Mouse (Mus musculus): Measurements from ENCODE around the gene Jsrp1. TPM values are rescaled to one million over a fixed set of nuclear protein-coding genes. Genes with fewer than 3 reads are reported as not detected.

Jsrp1 gene
- total RNA-seq, 2 experiments from 2014 or later = not detected

DNA sequence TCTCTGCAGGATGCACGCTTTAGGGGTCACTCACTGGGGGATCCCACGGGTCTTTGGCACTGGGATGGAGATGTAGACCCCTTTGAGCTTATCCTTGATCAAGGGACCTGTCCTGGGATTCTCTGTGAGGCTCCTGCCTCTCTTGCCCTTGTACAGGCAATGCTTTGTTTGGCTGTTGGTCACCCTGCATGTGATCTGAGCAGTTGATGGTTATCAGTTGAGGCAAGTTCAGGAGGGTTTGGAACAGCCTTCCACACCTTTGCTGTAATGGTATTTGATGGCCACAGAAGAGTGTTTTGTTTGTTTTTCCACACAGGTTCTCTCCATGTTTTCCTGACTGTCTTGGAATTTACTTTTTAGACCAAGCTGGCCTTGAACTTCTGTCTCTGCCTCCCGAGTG, 51.5 kb downstream of the Jsrp1 start:
- ATAC-seq (replicated peaks; ENCODE audit: poor library complexity) = no peak

DNA sequence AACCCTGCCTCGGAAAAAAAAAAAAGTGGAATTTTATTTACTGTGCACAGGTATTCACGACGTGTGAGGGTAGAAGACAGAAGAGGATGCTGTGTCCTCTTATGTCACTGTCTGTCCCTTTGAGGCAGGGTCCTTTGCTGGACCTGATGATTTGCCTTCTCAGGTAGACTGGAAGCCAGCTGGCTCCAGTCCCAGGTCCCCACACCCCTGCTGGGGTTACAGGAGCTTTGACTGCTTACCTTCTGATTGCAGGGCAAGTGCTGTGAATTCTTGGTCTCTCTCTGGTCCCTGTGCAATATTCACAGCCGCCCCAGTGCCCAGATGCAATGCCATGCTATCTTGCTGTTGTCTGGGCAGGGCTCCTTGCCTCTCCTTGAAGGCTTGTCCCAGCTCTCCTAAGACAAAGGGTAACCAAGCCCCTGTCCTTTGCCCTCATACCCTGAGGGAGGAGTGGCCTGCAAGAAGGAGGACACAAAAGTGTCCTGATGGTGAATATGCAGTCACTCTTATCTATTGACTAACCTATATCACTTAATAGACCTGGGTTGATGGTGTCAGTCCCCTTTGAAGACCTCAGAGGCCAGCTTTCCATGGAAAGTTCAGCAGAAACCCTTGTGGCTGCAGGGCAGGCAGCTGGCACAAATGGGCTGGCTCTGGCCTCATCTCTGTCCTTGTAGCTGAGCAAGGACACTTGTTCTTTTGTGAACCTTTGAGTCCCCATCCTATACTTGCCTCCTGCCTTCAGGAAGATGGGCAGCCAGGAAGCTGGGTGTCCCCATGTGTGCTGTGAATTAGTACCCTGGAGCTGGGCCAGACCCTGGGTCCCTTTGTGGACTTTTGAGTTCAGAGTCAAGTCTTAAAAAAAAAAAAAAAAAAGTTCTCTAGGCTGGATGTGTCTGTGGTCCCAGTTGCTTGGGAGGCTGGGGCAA, 52.4 kb downstream of the Jsrp1 start:
- no peak for ATAC-seq (replicated peaks; ENCODE audit: poor library complexity)

DNA sequence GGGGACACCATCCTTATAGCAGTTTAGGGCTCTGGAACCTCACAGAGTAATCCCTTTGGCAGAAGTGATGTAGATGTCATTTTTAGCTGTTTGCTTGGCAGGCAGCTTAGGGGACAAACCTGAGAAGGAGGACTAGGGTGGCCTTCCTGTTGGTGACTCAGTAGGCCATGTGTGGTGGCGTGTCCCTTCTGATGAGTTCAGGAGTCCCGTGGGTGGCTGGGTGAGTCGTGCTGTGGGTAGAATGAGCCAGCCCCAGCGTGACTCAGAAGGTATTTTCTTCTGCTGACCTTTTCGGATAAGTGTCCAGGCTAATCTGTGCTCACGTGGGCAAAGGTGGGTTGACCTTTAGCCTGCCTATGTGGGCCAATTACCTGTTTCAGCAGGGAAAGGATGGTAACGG, 54.6 kb downstream of the Jsrp1 start:
- ATAC-seq (replicated peaks; ENCODE audit: poor library complexity) = no peak

Other genes with a start within 250 kb of the Jsrp1 start
- gene Klf16, start 236.2 kb downstream of the Jsrp1 start, total RNA-seq (2015) = 5.3 and 5.4 TPM in 2 replicates
- 4.3 and 6.0 TPM in 2 replicates for gene Klf16, start 236.2 kb downstream of the Jsrp1 start, total RNA-seq (2017)
- 59.7 and 79.8 TPM in 2 replicates for gene Abhd17a, start 223.2 kb downstream of the Jsrp1 start, total RNA-seq (2015)
- 20.5 and 29.4 TPM in 2 replicates for gene Abhd17a, start 223.2 kb downstream of the Jsrp1 start, total RNA-seq (2017)
- gene Scamp4, start 210.6 kb downstream of the Jsrp1 start, total RNA-seq (2015) = 25.9 and 27.2 TPM in 2 replicates
- gene Scamp4, start 210.6 kb downstream of the Jsrp1 start, total RNA-seq (2017) = 11.2 and 15.9 TPM in 2 replicates
- gene Adat3, start 210.6 kb downstream of the Jsrp1 start, total RNA-seq (2015) = 0.57 and 0.81 TPM in 2 replicates
- 0.08 TPM in 1 of 2 replicates, not detected in the other for gene Adat3, start 210.6 kb downstream of the Jsrp1 start, total RNA-seq (2017)
- 0.17 and 0.57 TPM in 2 replicates for gene Gm49322, start 207.5 kb downstream of the Jsrp1 start, total RNA-seq (2015)
- 0.61 TPM in 1 of 2 replicates, not detected in the other for gene Gm49322, start 207.5 kb downstream of the Jsrp1 start, total RNA-seq (2017)
- 39.1 and 43.1 TPM in 2 replicates for gene Csnk1g2, start 190.7 kb downstream of the Jsrp1 start, total RNA-seq (2015)
- 127 and 171 TPM in 2 replicates for gene Csnk1g2, start 190.7 kb downstream of the Jsrp1 start, total RNA-seq (2017)
- 10.5 and 13.2 TPM in 2 replicates for gene Btbd2, start 156.4 kb downstream of the Jsrp1 start, total RNA-seq (2015)
- 19.9 and 25.7 TPM in 2 replicates for gene Btbd2, start 156.4 kb downstream of the Jsrp1 start, total RNA-seq (2017)
- gene Mknk2, start 135.4 kb downstream of the Jsrp1 start, total RNA-seq (2015) = 40.1 and 46.2 TPM in 2 replicates
- gene Mknk2, start 135.4 kb downstream of the Jsrp1 start, total RNA-seq (2017) = 32.8 and 44.4 TPM in 2 replicates
- 26.4 and 31.9 TPM in 2 replicates for gene Mob3a, start 111.5 kb downstream of the Jsrp1 start, total RNA-seq (2015)
- 34.9 and 39.0 TPM in 2 replicates for gene Mob3a, start 111.5 kb downstream of the Jsrp1 start, total RNA-seq (2017)
- gene Izumo4, start 111.3 kb downstream of the Jsrp1 start, total RNA-seq (2015) = 7.0 and 13.6 TPM in 2 replicates
- gene Izumo4, start 111.3 kb downstream of the Jsrp1 start, total RNA-seq (2017) = 1.7 and 4.3 TPM in 2 replicates
- gene Ap3d1, start 71.2 kb downstream of the Jsrp1 start, total RNA-seq (2015) = 31.5 and 40.3 TPM in 2 replicates
- gene Ap3d1, start 71.2 kb downstream of the Jsrp1 start, total RNA-seq (2017) = 34.7 and 48.7 TPM in 2 replicates
- 29.2 and 34.8 TPM in 2 replicates for gene Dot1l, start 58.3 kb downstream of the Jsrp1 start, total RNA-seq (2015)
- gene Dot1l, start 58.3 kb downstream of the Jsrp1 start, total RNA-seq (2017) = 9.0 and 9.7 TPM in 2 replicates
- gene Sf3a2, start 15.3 kb downstream of the Jsrp1 start, total RNA-seq (2015) = 74.9 and 78.4 TPM in 2 replicates
- 11.5 and 19.0 TPM in 2 replicates for gene Sf3a2, start 15.3 kb downstream of the Jsrp1 start, total RNA-seq (2017)
- gene Plekhj1, start 14.9 kb downstream of the Jsrp1 start, total RNA-seq (2015) = 64.8 and 78.7 TPM in 2 replicates
- gene Plekhj1, start 14.9 kb downstream of the Jsrp1 start, total RNA-seq (2017) = 32.6 and 43.9 TPM in 2 replicates
- not detected in 2 replicates for gene Amh, start 8.3 kb downstream of the Jsrp1 start, total RNA-seq (2015)
- 0.14 TPM in 1 of 2 replicates, not detected in the other for gene Amh, start 8.3 kb downstream of the Jsrp1 start, total RNA-seq (2017)
- 1,168 and 1,276 TPM in 2 replicates for gene Oaz1, start 13.2 kb upstream of the Jsrp1 start, total RNA-seq (2015)
- gene Oaz1, start 13.2 kb upstream of the Jsrp1 start, total RNA-seq (2017) = 222 and 291 TPM in 2 replicates
- gene Lingo3, start 30.5 kb upstream of the Jsrp1 start, total RNA-seq (2015) = not detected in 2 replicates
- not detected in 2 replicates for gene Lingo3, start 30.5 kb upstream of the Jsrp1 start, total RNA-seq (2017)
- 125 and 137 TPM in 2 replicates for gene Lsm7, start 41.7 kb upstream of the Jsrp1 start, total RNA-seq (2015)
- gene Lsm7, start 41.7 kb upstream of the Jsrp1 start, total RNA-seq (2017) = 307 and 354 TPM in 2 replicates
- 17.7 and 18.2 TPM in 2 replicates for gene Sppl2b, start 41.8 kb upstream of the Jsrp1 start, total RNA-seq (2015)
- gene Sppl2b, start 41.8 kb upstream of the Jsrp1 start, total RNA-seq (2017) = 29.4 and 39.4 TPM in 2 replicates
- gene Tmprss9, start 58.4 kb upstream of the Jsrp1 start, total RNA-seq (2015) = not detected in 2 replicates
- gene Tmprss9, start 58.4 kb upstream of the Jsrp1 start, total RNA-seq (2017) = not detected in 2 replicates
- 132 and 150 TPM in 2 replicates for gene Timm13, start 87.5 kb upstream of the Jsrp1 start, total RNA-seq (2015)
- gene Timm13, start 87.5 kb upstream of the Jsrp1 start, total RNA-seq (2017) = 55.3 and 100 TPM in 2 replicates
- 11.7 and 13.9 TPM in 2 replicates for gene Lmnb2, start 104.7 kb upstream of the Jsrp1 start, total RNA-seq (2015)
- 49.3 and 56.9 TPM in 2 replicates for gene Lmnb2, start 104.7 kb upstream of the Jsrp1 start, total RNA-seq (2017)
- 18.7 and 20.7 TPM in 2 replicates for gene Gadd45b, start 116.6 kb upstream of the Jsrp1 start, total RNA-seq (2015)
- gene Gadd45b, start 116.6 kb upstream of the Jsrp1 start, total RNA-seq (2017) = 17.6 and 17.9 TPM in 2 replicates
- 0.44 and 0.57 TPM in 2 replicates for gene Gng7, start 201.4 kb upstream of the Jsrp1 start, total RNA-seq (2015)
- 0.83 and 1.2 TPM in 2 replicates for gene Gng7, start 201.4 kb upstream of the Jsrp1 start, total RNA-seq (2017)
- not detected in 2 replicates for gene Diras1, start 212.2 kb upstream of the Jsrp1 start, total RNA-seq (2015)
- gene Diras1, start 212.2 kb upstream of the Jsrp1 start, total RNA-seq (2017) = not detected in 2 replicates
- gene Slc39a3, start 223.9 kb upstream of the Jsrp1 start, total RNA-seq (2015) = 1.9 and 2.3 TPM in 2 replicates
- 4.2 and 5.0 TPM in 2 replicates for gene Slc39a3, start 223.9 kb upstream of the Jsrp1 start, total RNA-seq (2017)
- gene Sgta, start 246.7 kb upstream of the Jsrp1 start, total RNA-seq (2015) = 27.0 and 37.6 TPM in 2 replicates
- gene Sgta, start 246.7 kb upstream of the Jsrp1 start, total RNA-seq (2017) = 31.1 and 31.7 TPM in 2 replicates